Mouse (Mus musculus): ENCODE data around the gene Atg101. TPM values are rescaled to one million over a fixed set of nuclear protein-coding genes. Genes with fewer than 3 reads are reported as not detected.

Gene Atg101
- polyA plus RNA-seq, 1 experiment from 2014 or later, result 79.8 TPM

DNA sequence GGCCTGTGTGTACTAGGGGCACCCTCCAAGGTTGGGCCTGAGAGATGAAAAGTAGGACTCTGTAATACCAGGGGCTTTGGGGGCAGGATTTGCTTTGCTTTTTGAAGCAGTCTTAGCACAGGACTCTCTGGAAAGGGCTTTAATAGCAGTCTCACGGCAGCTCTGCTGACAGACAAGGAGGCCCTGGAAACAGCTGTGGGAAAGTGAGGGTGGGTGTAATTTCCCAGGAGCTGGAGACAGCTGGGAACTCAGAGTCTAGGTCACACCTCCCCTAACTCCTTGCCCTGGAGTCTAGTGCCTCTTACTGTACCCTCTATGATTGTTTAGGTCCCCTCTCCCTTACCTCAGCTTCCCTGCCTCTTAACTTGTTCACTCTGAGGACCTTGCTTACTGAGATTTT is 49.1 kb downstream of the Atg101 start:
- Histone ChIP-seq H3K4me3 (ENCODE audit: low read depth, low read length) (no peak overlapping the region), H3K4me2 (ENCODE audit: low read length) (no peak overlapping the region), H3K27me3 (ENCODE audit: control insufficient read depth, insufficient read depth, low read depth, low read length) (no peaks in the 10 kb centered on the region), H3K4me1 (ENCODE audit: control insufficient read depth, insufficient read depth, low read length) (no peaks in the 10 kb centered on the region), H3K9me3 (replicated peaks; ENCODE audit: control insufficient read depth, low read length, poor library complexity, severe bottlenecking) (no peaks in the 10 kb centered on the region), H3K27ac (ENCODE audit: low read length) (no peak overlapping the region), H3K9ac (ENCODE audit: low read depth, low read length) (no peak overlapping the region), H3K36me3 (ENCODE audit: control insufficient read depth, insufficient read depth, low read length) (no peaks in the 10 kb centered on the region)
- WGBS, result 50% methylated on average over 1 of the region's 1 CpGs
- no peak for ATAC-seq

DNA sequence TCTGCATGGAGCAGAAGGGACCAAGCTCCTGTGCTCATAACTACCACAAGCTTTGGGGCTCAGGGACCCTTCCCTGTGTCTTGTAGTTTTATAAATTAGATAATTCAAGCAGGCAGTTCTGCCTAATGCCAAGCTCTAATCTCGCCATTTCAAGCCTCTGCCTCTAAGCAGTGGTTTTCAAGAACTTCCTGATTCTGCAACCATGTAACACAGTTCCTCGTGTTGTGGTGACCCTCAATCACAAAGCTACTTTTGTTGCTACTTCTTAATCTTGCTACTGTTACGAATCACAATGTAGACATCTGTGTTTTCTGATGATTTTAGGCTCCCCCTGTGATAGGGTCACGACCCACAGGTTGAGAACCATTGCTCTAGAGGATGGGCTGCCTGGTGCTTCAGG is 49.6 kb downstream of the Atg101 start:
- Histone ChIP-seq H3K9ac (ENCODE audit: low read depth, low read length) (no peak overlapping the region), H3K4me3 (ENCODE audit: low read depth, low read length) (no peak overlapping the region), H3K36me3 (ENCODE audit: control insufficient read depth, insufficient read depth, low read length) (no peaks in the 10 kb centered on the region), H3K27me3 (ENCODE audit: control insufficient read depth, insufficient read depth, low read depth, low read length) (no peaks in the 10 kb centered on the region), H3K27ac (ENCODE audit: low read length) (no peak overlapping the region), H3K4me2 (ENCODE audit: low read length) (no peak overlapping the region), H3K4me1 (ENCODE audit: control insufficient read depth, insufficient read depth, low read length) (no peaks in the 10 kb centered on the region), H3K9me3 (replicated peaks; ENCODE audit: control insufficient read depth, low read length, poor library complexity, severe bottlenecking) (no peaks in the 10 kb centered on the region)
- no peak for ATAC-seq
- WGBS, result 55% methylated on average over 4 of the region's 4 CpGs

DNA sequence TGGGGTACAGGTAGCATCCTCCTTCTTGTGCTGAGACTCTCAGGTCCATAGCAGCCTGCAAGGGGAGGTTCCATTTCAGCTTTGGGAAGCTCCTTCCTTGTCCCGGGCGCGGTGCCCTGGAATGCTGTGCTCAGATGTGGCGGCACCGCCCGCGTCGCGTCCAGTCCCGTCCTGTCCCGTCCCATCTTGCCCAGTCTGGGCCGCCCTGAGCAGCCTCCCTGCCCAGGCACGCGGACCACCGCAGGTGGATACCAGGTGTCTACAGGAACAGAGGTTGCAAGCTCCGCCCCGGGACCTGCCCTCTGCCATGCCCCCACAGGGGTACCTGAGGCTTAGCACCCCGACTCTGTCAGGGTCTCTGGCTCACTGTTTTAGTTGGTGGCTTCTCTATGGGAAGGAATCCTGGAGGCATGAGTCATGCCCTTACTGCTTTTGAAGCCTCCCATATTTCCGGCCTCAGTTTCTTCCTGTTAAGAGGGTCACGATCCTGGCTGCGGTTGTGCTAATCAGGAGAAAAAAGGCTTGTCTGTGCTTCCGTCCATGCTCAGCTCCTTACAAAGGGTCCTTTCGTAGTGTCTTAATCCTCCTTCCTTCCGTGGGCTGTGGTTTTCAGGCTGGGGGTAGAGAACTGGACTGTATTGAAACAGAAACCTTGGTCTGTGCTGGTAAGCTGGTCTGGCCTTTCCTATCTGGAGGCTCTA is 52.6 kb downstream of the Atg101 start:
- no peak for ATAC-seq
- H3K27me3 ChIP-seq (ENCODE audit: control insufficient read depth, insufficient read depth, low read depth, low read length), result no peaks in the 10 kb centered on the region
- WGBS, result 61% methylated on average over 24 of the region's 24 CpGs
- no peaks in the 10 kb centered on the region for H3K4me1 ChIP-seq (ENCODE audit: control insufficient read depth, insufficient read depth, low read length)
- H3K4me3 ChIP-seq (ENCODE audit: low read depth, low read length), result no peak overlapping the region
- H3K9ac ChIP-seq (ENCODE audit: low read depth, low read length), result no peak overlapping the region
- no peaks in the 10 kb centered on the region for H3K9me3 ChIP-seq (replicated peaks; ENCODE audit: control insufficient read depth, low read length, poor library complexity, severe bottlenecking)
- H3K4me2 ChIP-seq (ENCODE audit: low read length), result no peak overlapping the region
- H3K36me3 ChIP-seq (ENCODE audit: control insufficient read depth, insufficient read depth, low read length), result no peaks in the 10 kb centered on the region
- no peak overlapping the region for H3K27ac ChIP-seq (ENCODE audit: low read length)

DNA sequence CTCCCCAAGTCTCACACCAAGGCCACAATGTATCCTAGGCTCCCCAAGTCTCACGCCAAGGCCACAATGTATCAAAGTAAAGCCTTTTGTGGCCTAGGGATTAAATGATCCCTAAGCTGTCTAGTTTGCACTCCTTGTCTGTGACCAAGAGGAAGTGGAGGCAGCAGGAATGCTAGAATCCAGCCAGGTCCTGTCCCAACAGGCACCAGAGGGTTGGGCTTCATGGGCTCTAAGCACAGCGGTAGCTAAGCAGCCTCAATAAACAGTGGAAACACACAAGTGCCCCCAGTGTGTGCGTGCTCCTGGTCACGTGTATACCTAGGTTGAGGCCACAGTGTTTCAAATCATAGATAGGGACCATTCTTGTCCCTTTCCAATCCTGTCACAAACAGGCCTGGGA is 54.3 kb downstream of the Atg101 start:
- H3K9ac ChIP-seq (ENCODE audit: low read depth, low read length), result no peak overlapping the region
- no peaks in the 10 kb centered on the region for H3K36me3 ChIP-seq (ENCODE audit: control insufficient read depth, insufficient read depth, low read length)
- no peak overlapping the region for H3K4me2 ChIP-seq (ENCODE audit: low read length)
- H3K27ac ChIP-seq (ENCODE audit: low read length), result no peak overlapping the region
- H3K27me3 ChIP-seq (ENCODE audit: control insufficient read depth, insufficient read depth, low read depth, low read length), result no peaks in the 10 kb centered on the region
- no peaks in the 10 kb centered on the region for H3K9me3 ChIP-seq (replicated peaks; ENCODE audit: control insufficient read depth, low read length, poor library complexity, severe bottlenecking)
- WGBS, result 77% methylated on average over 4 of the region's 4 CpGs
- no peaks in the 10 kb centered on the region for H3K4me1 ChIP-seq (ENCODE audit: control insufficient read depth, insufficient read depth, low read length)
- no peak overlapping the region for H3K4me3 ChIP-seq (ENCODE audit: low read depth, low read length)
- no peak for ATAC-seq

DNA sequence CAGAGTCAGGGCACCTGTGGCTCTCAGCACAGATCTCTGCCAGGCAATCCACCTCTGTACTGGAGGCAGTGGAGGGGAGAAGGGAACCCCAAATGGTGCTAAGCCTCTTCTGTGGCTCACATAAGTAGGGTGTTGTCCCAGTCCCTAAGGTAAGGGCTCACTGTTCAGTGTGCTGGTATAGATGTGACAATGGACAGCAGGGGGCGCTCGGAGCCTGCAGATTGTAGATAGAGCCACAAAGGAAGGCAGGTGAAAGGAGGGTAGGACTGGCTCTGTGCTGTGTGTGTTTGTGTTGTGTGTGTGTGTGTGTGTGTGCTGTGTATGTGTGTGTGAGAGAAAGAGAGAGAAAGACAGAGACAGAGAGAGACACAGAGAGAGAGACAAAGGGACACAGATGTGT is 55.5 kb downstream of the Atg101 start:
- Histone ChIP-seq H3K4me3 (ENCODE audit: low read depth, low read length) (no peak overlapping the region), H3K36me3 (ENCODE audit: control insufficient read depth, insufficient read depth, low read length) (no peaks in the 10 kb centered on the region), H3K9ac (ENCODE audit: low read depth, low read length) (no peak overlapping the region), H3K27me3 (ENCODE audit: control insufficient read depth, insufficient read depth, low read depth, low read length) (no peaks in the 10 kb centered on the region), H3K9me3 (replicated peaks; ENCODE audit: control insufficient read depth, low read length, poor library complexity, severe bottlenecking) (no peaks in the 10 kb centered on the region), H3K4me1 (ENCODE audit: control insufficient read depth, insufficient read depth, low read length) (no peaks in the 10 kb centered on the region), H3K4me2 (ENCODE audit: low read length) (no peak overlapping the region), H3K27ac (ENCODE audit: low read length) (no peak overlapping the region)
- 0% methylated on average over 2 of the region's 2 CpGs for WGBS
- peak; percentile 94 for ATAC-seq

Other genes starting within 250 kb of the Atg101 start
- not detected in 2 replicates for gene Gm47841, start 236.9 kb upstream of the Atg101 start, polyA plus RNA-seq (2015; fragmentation: Nextera tagmentation; extraction: Ambion mirVana)
- gene Fignl2, start 205.7 kb upstream of the Atg101 start, polyA plus RNA-seq (2015; fragmentation: Nextera tagmentation; extraction: Ambion mirVana), result 0.04 TPM in 1 of 2 replicates, not detected in the other
- not detected in 2 replicates for gene Ankrd33, start 168.5 kb upstream of the Atg101 start, polyA plus RNA-seq (2015; fragmentation: Nextera tagmentation; extraction: Ambion mirVana)
- 8.0 and 10.6 TPM in 2 replicates for gene Acvrl1, start 155.8 kb upstream of the Atg101 start, polyA plus RNA-seq (2015; fragmentation: Nextera tagmentation; extraction: Ambion mirVana)
- gene Acvr1b, start 110.2 kb upstream of the Atg101 start, polyA plus RNA-seq (2015; fragmentation: Nextera tagmentation; extraction: Ambion mirVana), result 22.1 and 24.5 TPM in 2 replicates
- 0.95 and 1.1 TPM in 2 replicates for gene Grasp, start 60.1 kb upstream of the Atg101 start, polyA plus RNA-seq (2015; fragmentation: Nextera tagmentation; extraction: Ambion mirVana)
- gene Nr4a1, start 30.0 kb upstream of the Atg101 start, polyA plus RNA-seq (2015; fragmentation: Nextera tagmentation; extraction: Ambion mirVana), result 5.0 and 6.4 TPM in 2 replicates
- 0.19 and 0.26 TPM in 2 replicates for gene 6030408B16Rik, start 8.9 kb downstream of the Atg101 start, polyA plus RNA-seq (2015; fragmentation: Nextera tagmentation; extraction: Ambion mirVana)
- 0.10 TPM in 2 replicates for gene Krt80, start 85.9 kb downstream of the Atg101 start, polyA plus RNA-seq (2015; fragmentation: Nextera tagmentation; extraction: Ambion mirVana)
- gene Krt7, start 126.8 kb downstream of the Atg101 start, polyA plus RNA-seq (2015; fragmentation: Nextera tagmentation; extraction: Ambion mirVana), result 0.34 and 1.1 TPM in 2 replicates
- gene Krt87, start 154.5 kb downstream of the Atg101 start, polyA plus RNA-seq (2015; fragmentation: Nextera tagmentation; extraction: Ambion mirVana), result 0.35 and 0.70 TPM in 2 replicates
- gene Krt88, start 163.5 kb downstream of the Atg101 start, polyA plus RNA-seq (2015; fragmentation: Nextera tagmentation; extraction: Ambion mirVana), result not detected in 2 replicates
- 0.28 TPM in 1 of 2 replicates, not detected in the other for gene Krt81, start 179.5 kb downstream of the Atg101 start, polyA plus RNA-seq (2015; fragmentation: Nextera tagmentation; extraction: Ambion mirVana)
- 0.10 TPM in 1 of 2 replicates, not detected in the other for gene Krt86, start 189.2 kb downstream of the Atg101 start, polyA plus RNA-seq (2015; fragmentation: Nextera tagmentation; extraction: Ambion mirVana)
- not detected in 2 replicates for gene Krt83, start 207.2 kb downstream of the Atg101 start, polyA plus RNA-seq (2015; fragmentation: Nextera tagmentation; extraction: Ambion mirVana)
- gene Gm49425, start 233.0 kb downstream of the Atg101 start, polyA plus RNA-seq (2015; fragmentation: Nextera tagmentation; extraction: Ambion mirVana), result not detected in 2 replicates
- gene Krt84, start 248.5 kb downstream of the Atg101 start, polyA plus RNA-seq (2015; fragmentation: Nextera tagmentation; extraction: Ambion mirVana), result not detected in 2 replicates

Data from midbrain, embryonic 16.5 days (tissue).